Mouse (Mus musculus): ENCODE measurements at regions not wholly inside any gene's neighbourhood (a gene's known extent, or its start where the extent isn't known, plus 50 kb on each side); places are given as distances from the start of the nearest gene placed in this dataset.

DNA sequence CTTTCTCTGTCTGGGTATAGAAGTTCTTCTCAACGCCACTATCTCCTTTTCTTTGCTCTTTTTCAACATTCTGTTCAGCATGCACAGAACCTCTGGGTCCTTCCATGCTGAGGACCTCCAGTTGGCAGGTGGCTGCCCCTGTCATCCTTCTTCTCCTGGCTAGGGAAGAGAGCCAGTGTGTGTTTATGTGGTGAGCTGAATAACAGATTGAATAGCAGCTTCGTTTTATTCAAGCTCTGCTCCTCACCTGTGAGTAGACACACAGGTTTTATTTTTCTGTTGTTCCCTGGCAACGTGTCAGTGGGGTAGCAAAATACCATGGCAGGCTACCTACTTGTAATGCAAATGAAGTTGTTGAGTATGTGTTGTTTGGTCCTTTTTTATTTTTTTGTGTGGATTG is 154.9 kb upstream of the Zic1 start:
- TF ChIP-seq E2F4 (IDR thresholded peaks at IDR 0.05; ENCODE audit: insufficient read depth): no peak
- no peak for TF ChIP-seq POLR2A (IDR thresholded peaks at IDR 0.05; ENCODE audit: insufficient read length, low read depth)
- no peak for TF ChIP-seq TCF3 (IDR thresholded peaks at IDR 0.05; ENCODE audit: insufficient read length, low read depth)
- no peak for TF ChIP-seq POLR2AphosphoS2 (IDR thresholded peaks at IDR 0.05; ENCODE audit: insufficient read length, low read depth)
- no peak for TF ChIP-seq TCF12 (IDR thresholded peaks at IDR 0.05; ENCODE audit: insufficient read depth, poor library complexity, severe bottlenecking)
